Mouse (Mus musculus): ENCODE data around the gene Gm45021. TPM values are rescaled to one million over a fixed set of nuclear protein-coding genes. Genes with fewer than 3 reads are reported as not detected.

Gene Gm45021
- not detected for polyA plus RNA-seq (2014; fragmentation: Illumina TruSeq; extraction: RNeasy Lipid Tissue Mini Kit (QIAGEN cat#74804); ENCODE audit: low read depth, low replicate concordance)

GRCm38 (mm10) chr6:48589194-48589750 is at the start of gene Gm45021:
Gene Gm45021, plus strand, starts transcription at chr6:48589610.

DNA sequence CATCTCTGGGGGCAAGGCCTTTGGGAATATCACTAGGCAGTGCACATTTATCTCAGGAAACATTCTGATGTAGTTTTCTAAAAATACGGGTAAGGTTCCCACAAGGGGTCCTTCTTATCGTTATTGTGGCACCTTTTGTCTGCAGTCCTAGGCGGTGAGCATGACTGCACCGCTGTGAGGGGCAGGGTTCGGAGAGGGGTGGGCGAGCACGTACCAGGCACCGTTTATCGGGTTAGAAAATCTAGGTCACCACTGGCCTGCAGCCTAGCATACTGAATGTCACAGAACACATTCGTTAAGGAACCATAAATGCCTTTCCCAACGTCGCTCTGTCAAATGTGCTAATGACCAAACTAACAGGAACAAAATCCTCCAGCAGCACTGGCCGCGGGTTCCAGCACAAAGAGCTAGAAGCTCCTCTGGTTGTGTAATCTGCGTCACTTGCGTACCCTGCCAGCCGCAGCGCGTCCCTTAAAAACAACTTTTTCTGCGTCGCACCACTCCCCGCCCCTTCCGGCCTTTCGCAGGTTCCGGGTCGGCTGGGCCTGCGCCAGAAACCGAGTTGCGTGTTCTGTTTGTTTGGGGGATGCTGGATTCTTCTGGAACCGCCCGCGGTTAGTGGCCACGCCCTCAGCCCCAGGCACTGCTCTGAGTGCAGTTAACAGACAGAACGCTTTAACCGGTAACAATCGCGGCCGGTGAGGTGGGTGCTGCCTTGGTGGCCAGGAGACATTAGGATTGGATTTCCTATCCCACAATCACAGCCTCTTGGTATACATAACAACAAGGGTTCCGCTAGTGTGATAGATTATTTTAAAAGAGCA is 34.9 kb upstream of the Gm45021 start, which contains the start of gene Lrrc61:
Gene Lrrc61, plus strand, starts transcription at position 517 of the 824 bp plus-strand sequence.

GRCm38 (mm10) chr6:48572572-48573061 is 16.8 kb upstream of the Gm45021 start, which contains the start of gene Rarres2:
Gene Rarres2, minus strand, starts transcription at chr6:48572789.

GRCm38 (mm10) chr6:48593158-48594042 is 4.0 kb downstream of the Gm45021 start, which contains the start of the genes Repin1 and Gm44965:
Gene Repin1, plus strand, starts transcription at chr6:48593883.
Gene Gm44965, plus strand, starts transcription at chr6:48593941.

DNA sequence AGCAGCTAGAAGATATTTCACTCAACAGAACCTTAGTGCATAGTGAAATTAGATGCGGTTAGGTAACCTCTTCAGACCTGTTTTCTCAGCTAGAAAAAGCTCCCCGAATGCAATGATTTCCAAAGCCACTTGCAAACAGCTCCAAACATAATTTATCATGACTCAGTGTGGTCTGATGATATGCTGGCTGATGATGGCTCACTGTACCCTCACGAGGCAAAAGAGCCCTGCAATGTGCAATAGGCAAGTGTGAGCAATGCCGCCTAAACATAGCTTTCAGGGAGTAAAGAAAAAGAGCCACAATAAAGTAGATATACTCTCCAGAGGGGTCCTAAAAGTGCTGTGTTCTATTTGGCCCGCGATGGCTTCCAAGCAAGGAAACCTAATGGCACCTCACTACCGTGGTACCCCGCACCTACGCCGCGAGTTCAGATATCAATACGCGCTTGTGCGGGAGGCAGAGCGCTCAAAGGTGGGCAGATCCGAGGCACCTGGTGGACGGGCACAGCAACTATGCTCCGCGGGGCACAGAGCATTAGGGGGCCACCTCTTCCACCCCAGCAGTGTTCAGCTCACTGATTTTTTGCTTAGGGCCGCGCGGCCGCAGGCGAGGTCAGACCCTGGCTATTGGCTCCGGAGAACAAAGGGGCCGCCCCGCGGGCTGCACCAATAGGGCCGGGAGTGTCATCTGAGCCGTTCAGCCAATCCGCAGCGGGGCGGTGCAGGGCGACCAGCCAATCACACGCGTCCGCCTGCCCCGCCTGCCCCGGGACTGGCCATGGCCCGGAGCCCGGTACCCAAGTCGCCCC is 12.1 kb downstream of the Gm45021 start, which contains the start of gene Zfp775:
Gene Zfp775, plus strand, starts transcription at position 793 of the 809 bp plus-strand sequence.

DNA sequence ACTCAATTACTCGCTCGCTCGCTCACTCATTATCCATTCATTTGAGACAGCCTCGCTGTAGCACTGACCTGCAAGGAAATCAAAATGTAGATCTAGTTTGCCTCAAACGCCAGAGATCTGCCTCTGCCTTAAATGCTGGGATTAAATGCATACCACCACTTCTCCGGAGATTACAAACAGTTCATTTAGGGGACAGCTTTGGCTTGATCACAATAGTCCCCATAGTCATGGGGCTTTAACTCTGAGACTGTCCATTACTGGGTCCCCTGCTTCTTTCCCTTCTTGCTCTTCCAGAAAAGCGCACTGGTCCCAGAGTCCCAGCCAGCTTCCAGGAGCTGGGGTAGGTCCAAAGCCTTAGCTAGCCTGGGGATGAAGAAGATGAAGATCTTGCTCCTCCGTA is 37.1 kb downstream of the Gm45021 start, which contains the start of gene AI854703:
Gene AI854703, plus strand, starts transcription at position 301 of the 400 bp plus-strand sequence.

GRCm38 (mm10) chr6:48646995-48647394 is 57.6 kb downstream of the Gm45021 start, which contains the start of gene Gimap8:
Gene Gimap8, plus strand, starts transcription at chr6:48647234.

Other genes with a start within 250 kb of the Gm45021 start
- gene Krba1, start 194.0 kb upstream of the Gm45021 start, polyA plus RNA-seq (2014; fragmentation: Illumina TruSeq; extraction: RNeasy Lipid Tissue Mini Kit (QIAGEN cat#74804); ENCODE audit: low read depth, low replicate concordance), result 2.4 TPM
- gene Zfp467, start 143.8 kb upstream of the Gm45021 start, polyA plus RNA-seq (2014; fragmentation: Illumina TruSeq; extraction: RNeasy Lipid Tissue Mini Kit (QIAGEN cat#74804); ENCODE audit: low read depth, low replicate concordance), result 10.0 TPM
- not detected for gene Sspo, start 141.4 kb upstream of the Gm45021 start, polyA plus RNA-seq (2014; fragmentation: Illumina TruSeq; extraction: RNeasy Lipid Tissue Mini Kit (QIAGEN cat#74804); ENCODE audit: low read depth, low replicate concordance)
- gene Atp6v0e2, start 52.0 kb upstream of the Gm45021 start, polyA plus RNA-seq (2014; fragmentation: Illumina TruSeq; extraction: RNeasy Lipid Tissue Mini Kit (QIAGEN cat#74804); ENCODE audit: low read depth, low replicate concordance), result 0.40 TPM
- gene Lrrc61, start 34.8 kb upstream of the Gm45021 start, polyA plus RNA-seq (2014; fragmentation: Illumina TruSeq; extraction: RNeasy Lipid Tissue Mini Kit (QIAGEN cat#74804); ENCODE audit: low read depth, low replicate concordance), result 5.0 TPM
- gene Rarres2, start 16.8 kb upstream of the Gm45021 start, polyA plus RNA-seq (2014; fragmentation: Illumina TruSeq; extraction: RNeasy Lipid Tissue Mini Kit (QIAGEN cat#74804); ENCODE audit: low read depth, low replicate concordance), result 262 TPM
- gene Repin1, start 4.3 kb downstream of the Gm45021 start, polyA plus RNA-seq (2014; fragmentation: Illumina TruSeq; extraction: RNeasy Lipid Tissue Mini Kit (QIAGEN cat#74804); ENCODE audit: low read depth, low replicate concordance), result 15.9 TPM
- not detected for gene Gm44965, start 4.3 kb downstream of the Gm45021 start, polyA plus RNA-seq (2014; fragmentation: Illumina TruSeq; extraction: RNeasy Lipid Tissue Mini Kit (QIAGEN cat#74804); ENCODE audit: low read depth, low replicate concordance)
- gene Zfp775, start 12.5 kb downstream of the Gm45021 start, polyA plus RNA-seq (2014; fragmentation: Illumina TruSeq; extraction: RNeasy Lipid Tissue Mini Kit (QIAGEN cat#74804); ENCODE audit: low read depth, low replicate concordance), result 0.08 TPM
- gene AI854703, start 37.2 kb downstream of the Gm45021 start, polyA plus RNA-seq (2014; fragmentation: Illumina TruSeq; extraction: RNeasy Lipid Tissue Mini Kit (QIAGEN cat#74804); ENCODE audit: low read depth, low replicate concordance), result not detected
- gene Gimap8, start 57.6 kb downstream of the Gm45021 start, polyA plus RNA-seq (2014; fragmentation: Illumina TruSeq; extraction: RNeasy Lipid Tissue Mini Kit (QIAGEN cat#74804); ENCODE audit: low read depth, low replicate concordance), result 8.2 TPM
- 31.5 TPM for gene Gimap9, start 86.5 kb downstream of the Gm45021 start, polyA plus RNA-seq (2014; fragmentation: Illumina TruSeq; extraction: RNeasy Lipid Tissue Mini Kit (QIAGEN cat#74804); ENCODE audit: low read depth, low replicate concordance)
- 32.8 TPM for gene Gimap4, start 94.9 kb downstream of the Gm45021 start, polyA plus RNA-seq (2014; fragmentation: Illumina TruSeq; extraction: RNeasy Lipid Tissue Mini Kit (QIAGEN cat#74804); ENCODE audit: low read depth, low replicate concordance)
- 17.0 TPM for gene Gimap6, start 118.6 kb downstream of the Gm45021 start, polyA plus RNA-seq (2014; fragmentation: Illumina TruSeq; extraction: RNeasy Lipid Tissue Mini Kit (QIAGEN cat#74804); ENCODE audit: low read depth, low replicate concordance)
- gene Gm28053, start 129.0 kb downstream of the Gm45021 start, polyA plus RNA-seq (2014; fragmentation: Illumina TruSeq; extraction: RNeasy Lipid Tissue Mini Kit (QIAGEN cat#74804); ENCODE audit: low read depth, low replicate concordance), result not detected
- gene Gimap7, start 129.0 kb downstream of the Gm45021 start, polyA plus RNA-seq (2014; fragmentation: Illumina TruSeq; extraction: RNeasy Lipid Tissue Mini Kit (QIAGEN cat#74804); ENCODE audit: low read depth, low replicate concordance), result 1.3 TPM
- not detected for gene Gimap1, start 149.4 kb downstream of the Gm45021 start, polyA plus RNA-seq (2014; fragmentation: Illumina TruSeq; extraction: RNeasy Lipid Tissue Mini Kit (QIAGEN cat#74804); ENCODE audit: low read depth, low replicate concordance)
- 0.87 TPM for gene Gimap5, start 156.6 kb downstream of the Gm45021 start, polyA plus RNA-seq (2014; fragmentation: Illumina TruSeq; extraction: RNeasy Lipid Tissue Mini Kit (QIAGEN cat#74804); ENCODE audit: low read depth, low replicate concordance)
- 1.8 TPM for gene Gimap3, start 181.2 kb downstream of the Gm45021 start, polyA plus RNA-seq (2014; fragmentation: Illumina TruSeq; extraction: RNeasy Lipid Tissue Mini Kit (QIAGEN cat#74804); ENCODE audit: low read depth, low replicate concordance)

Measured in liver, adult 10 weeks (tissue).